In the genomic region with DNA sequence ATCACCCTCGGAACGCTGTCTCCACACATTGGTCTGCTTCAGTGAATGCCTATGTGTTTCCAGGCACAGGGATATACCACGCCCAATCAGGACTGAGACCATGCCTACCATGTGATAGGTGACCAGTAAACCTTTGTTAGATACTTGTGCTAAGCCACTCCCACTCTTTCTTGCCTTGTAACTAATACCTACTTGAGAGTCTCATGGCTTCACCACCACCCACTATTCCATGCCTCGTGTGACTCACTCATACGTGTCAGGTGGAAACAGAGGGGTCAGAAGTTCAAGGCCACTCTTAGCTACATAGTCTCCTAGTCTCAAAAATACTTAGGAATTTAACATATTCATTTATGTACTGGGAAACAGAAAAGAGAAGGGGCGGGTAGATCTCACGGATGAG, we compare ENCODE assay signal across 20 mouse cellular contexts. TPM values are rescaled to one million over a fixed set of nuclear protein-coding genes. Genes with fewer than 3 reads are reported as not detected.
"Had no signal": no experiment of that assay in that cellular context is flagged by ENCODE, and none has a peak within 500 bp of the region (broad histone marks: within the 10 kb centered on the region; RNA-seq: fewer than 3 reads in every experiment).

No protein-coding gene starts in this region.

- H3K9me3 ChIP-seq: lung, embryonic 15.5 days; midbrain, embryonic 13.5 days; midbrain, embryonic 15.5 days; neural tube, embryonic 12.5 days; stomach, embryonic 15.5 days had no signal

- H3K4me1 ChIP-seq: lung, embryonic 15.5 days; megakaryocyte, embryonic 14.5 days; midbrain, embryonic 13.5 days; midbrain, embryonic 15.5 days; neural tube, embryonic 12.5 days; stomach, embryonic 15.5 days had no signal

- DNase-seq: lung, postnatal 14 days; lung, postnatal 36 days; right cerebral cortex, postnatal 14 days; thymus, adult 2 months; thymus, postnatal 25 days; thymus, postnatal 4 days had no signal

- H3K27ac ChIP-seq: lung, embryonic 15.5 days; macrophage; midbrain, embryonic 13.5 days; midbrain, embryonic 15.5 days; neural tube, embryonic 12.5 days; stomach, embryonic 15.5 days; stomach, postnatal 0 days had no signal

- ATAC-seq: lung, postnatal 0 days; midbrain, embryonic 13.5 days; midbrain, embryonic 15.5 days had no signal

- H3K4me2 ChIP-seq: lung, embryonic 15.5 days; midbrain, embryonic 11.5 days; midbrain, embryonic 13.5 days; midbrain, embryonic 15.5 days; neural tube, embryonic 12.5 days; stomach, embryonic 15.5 days had no signal

- H3K27me3 ChIP-seq: lung, embryonic 15.5 days; megakaryocyte, embryonic 14.5 days; midbrain, embryonic 13.5 days; midbrain, embryonic 15.5 days; neural tube, embryonic 12.5 days; stomach, embryonic 15.5 days had no signal

- H3K4me3 ChIP-seq: lung, embryonic 15.5 days; megakaryocyte, embryonic 14.5 days; midbrain, embryonic 13.5 days; midbrain, embryonic 15.5 days; neural tube, embryonic 12.5 days; stomach, embryonic 15.5 days had no signal

- H3K36me3 ChIP-seq: lung, embryonic 15.5 days; midbrain, embryonic 13.5 days; midbrain, embryonic 15.5 days; neural tube, embryonic 12.5 days; stomach, embryonic 15.5 days had no signal

- H3K9ac ChIP-seq: lung, embryonic 15.5 days; midbrain, embryonic 13.5 days; midbrain, embryonic 15.5 days; neural tube, embryonic 12.5 days; stomach, embryonic 15.5 days had no signal

RNA-seq across cellular contexts. Expression of gene Rxfp2, which starts 35.5 kb away (rescaled TPM):
- total RNA-seq: megakaryocyte progenitor cell, adult 5-6 weeks; monocyte, adult 5-6 weeks; neutrophil, adult 5-6 weeks had no signal
- polyA plus RNA-seq: macrophage; spleen, adult 2 months had no signal
